Mouse (Mus musculus) heart, postnatal 0 days (tissue): ENCODE data around the gene Cd5.

Experiments used
- CTCF ChIP-seq: IDR thresholded peaks from 2 replicates; pipeline ENCODE4 v1.5.1; 2016; ENCODE audit warnings: antibody characterized with exemption, control low read depth, low read depth
- EP300 ChIP-seq: IDR thresholded peaks from 2 replicates; pipeline ENCODE4 v1.6.1; 2016; ENCODE audit warnings: antibody characterized with exemption, low read depth

DNA sequence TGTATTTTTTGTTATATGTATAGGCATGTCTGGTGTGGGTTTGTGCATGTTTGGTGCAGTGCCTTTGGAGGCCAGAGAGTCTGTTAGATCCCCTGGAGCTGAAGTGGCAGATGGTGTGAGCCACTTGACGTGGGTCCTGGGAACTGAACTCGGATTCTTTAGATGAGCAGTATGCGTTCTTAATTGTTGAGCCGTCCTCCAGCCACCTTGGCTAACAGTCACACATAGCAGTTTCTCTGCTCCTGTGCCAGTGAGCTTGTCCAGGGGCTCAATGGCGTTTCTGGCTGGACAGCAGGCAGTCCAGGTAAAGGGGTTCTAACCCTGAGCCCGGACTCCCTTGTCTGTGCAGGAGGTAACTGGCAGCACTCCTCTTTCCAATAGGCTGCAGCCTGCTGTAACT is 29.9 kb downstream of the Cd5 start:
- TF ChIP-seq CTCF (no peak), EP300 (no peak)
